Mouse (Mus musculus) central nervous system, embryonic 14 days (tissue): Measurements from ENCODE around the gene Recql5. TPM values are rescaled to one million over a fixed set of nuclear protein-coding genes. Genes with fewer than 3 reads are reported as not detected.

ENCODE experiments used
- polyA plus RNA-seq: library from polyadenylated mRNA; depleted of rRNA; stranded (reverse); fragments of >200 nt; gene quantifications from 2 replicates; pipeline ENCODE4 v1.2.3, GENCODE M21; 2012; rRNA removed

Gene Recql5
- 31.3 TPM in 2 replicates for polyA plus RNA-seq

DNA sequence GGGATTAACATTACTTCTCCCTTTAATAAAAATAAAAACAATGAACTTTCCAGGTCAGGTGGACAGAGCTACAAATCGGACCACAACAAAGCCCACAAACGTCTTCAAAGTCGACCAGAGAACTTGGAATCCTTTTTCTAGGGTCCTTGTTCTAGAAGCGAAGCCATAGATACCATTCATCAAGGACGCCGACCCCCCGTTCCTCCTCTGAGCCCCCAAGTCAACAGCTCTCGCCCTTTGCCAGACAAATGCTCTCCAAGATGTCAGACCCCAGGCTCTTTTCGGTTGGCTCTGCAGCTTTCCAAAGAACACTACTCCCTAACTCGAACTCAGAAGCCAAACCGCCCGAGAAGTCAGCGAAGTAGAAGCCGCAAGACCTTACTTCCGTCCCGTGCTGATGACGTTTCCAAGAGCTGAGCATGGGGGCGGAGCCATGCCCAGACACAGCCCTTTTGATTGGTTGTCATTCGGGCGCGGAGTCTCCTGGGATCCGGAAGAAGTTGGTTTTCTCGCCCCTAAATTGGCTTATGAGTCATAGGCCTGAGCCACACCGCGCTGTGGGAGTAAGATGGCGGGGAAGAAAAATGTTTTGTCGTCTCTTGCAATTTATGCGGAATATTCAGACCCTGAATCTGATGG is at the start of gene Recql5, which contains the start of gene Sap30bp:
Recql5 (minus strand) TSS at position 370 of the 639 bp plus-strand sequence.
Sap30bp (plus strand) TSS at position 175 of the 639 bp plus-strand sequence.

DNA sequence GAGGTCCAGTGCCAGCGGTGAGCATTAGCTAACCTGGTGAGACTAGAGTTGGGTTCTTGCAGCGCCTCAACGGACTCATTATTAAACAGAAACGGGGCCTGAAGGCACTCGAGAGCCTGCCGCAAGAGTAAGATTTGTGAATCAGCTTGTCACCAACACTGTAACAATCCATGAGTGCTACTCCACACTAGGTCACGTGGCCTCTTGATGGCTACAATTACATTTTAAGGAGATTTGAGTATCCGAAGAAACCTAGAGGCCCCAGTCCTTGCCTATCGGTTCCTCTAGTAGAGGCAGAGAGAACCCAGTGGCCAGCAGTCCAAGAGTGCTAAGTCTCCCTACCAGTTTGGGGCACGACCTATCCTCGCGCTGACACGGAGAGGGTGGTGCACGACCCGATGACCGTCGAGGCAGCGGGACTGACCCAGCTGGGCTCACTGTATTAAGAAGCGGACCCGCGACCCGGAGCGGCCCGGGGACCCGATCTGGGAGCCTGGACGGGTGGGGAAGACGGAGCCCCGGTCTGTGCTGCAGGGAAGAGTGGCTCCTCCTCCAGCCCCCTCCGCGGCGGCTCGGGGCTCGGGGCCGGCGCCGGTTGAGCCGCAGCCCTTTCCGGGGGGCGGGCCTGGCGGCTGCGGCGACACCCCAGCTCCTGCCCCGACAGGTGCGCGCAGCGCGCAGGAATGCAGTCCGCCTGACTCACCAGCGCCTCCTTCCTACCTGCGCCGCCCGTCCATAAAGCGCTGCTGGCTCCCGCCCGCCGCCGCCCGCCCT is 41.2 kb upstream of the Recql5 start, which contains the start of gene Itgb4:
Itgb4 (plus strand) TSS at position 401 of the 774 bp plus-strand sequence.

DNA sequence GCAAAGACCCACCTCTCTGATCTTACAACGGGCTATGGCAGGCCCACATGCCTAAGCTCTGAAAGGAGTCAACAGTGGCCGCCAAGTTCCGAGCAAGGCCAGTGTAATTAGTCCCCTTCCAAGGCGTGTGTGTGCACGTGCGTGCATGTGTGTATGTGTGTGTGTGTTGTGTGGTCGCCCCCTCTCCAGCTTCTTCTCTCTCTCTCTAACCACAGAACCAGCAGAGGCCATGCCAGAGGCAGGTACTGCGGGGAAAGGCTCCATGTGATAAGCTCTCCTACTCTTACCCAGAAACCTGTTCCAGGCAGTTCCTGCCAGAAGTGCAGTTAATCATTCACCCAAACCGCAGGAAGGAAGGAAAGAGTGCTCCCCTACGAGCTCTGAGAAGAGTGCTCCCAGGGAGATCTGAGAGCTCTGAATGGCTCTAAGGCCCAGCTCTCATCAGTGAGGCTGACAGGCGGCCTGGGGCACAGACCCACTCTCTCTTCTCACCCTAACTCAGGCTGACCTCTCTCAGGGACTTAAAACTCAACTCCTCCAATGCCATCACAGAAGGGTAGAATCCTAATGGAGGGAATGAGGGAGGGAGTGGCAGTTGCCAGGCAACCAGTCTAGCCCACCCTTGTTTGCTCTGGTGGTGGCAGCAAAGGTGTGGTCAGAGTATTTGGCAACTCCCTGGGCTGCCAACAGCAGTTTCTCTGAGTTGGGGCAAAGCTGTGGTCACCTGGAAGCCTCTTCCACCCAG is 21.5 kb downstream of the Recql5 start, which contains the start of gene Smim6:
Smim6 (plus strand) TSS at position 386 of the 745 bp plus-strand sequence.

DNA sequence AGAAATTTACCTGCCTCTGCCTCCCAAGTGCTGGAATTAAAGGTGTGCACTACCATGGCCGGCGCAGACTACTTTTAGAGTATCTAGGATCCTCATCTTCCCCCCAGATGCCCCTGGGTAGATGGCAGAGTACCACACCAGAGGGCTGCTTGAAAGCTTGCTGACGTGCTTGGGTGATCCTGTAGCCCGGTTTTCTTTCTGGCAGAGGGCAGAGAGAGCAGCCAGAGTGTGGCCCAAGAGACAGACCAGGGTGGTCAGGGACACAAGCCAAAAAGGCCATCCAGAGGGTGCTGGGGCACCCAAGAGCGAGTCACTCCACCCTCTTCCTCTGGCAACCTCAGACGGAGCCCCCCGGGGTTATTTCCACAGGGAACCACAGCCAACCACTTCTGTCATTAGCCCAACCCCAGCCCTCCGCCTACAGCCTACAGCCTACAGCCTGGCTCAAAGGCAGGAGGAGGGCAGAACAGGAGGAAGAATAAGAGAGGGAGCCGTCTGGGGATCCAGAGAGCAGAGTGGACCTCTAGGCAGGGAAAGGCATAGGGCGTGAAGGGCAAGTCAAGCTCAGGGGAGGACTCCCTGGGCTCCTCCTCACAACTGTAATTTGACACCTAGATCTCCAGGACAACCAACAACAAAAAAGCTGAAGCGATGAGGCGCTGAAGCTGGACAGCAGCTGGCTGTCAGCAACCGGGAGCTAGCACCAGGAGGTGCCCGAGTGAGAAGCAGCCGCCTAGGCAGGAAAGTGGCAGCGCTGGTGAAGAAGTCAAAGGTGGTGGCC is 33.6 kb downstream of the Recql5 start, which contains the start of gene Smim5:
Smim5 (plus strand) TSS at position 481 of the 781 bp plus-strand sequence.

DNA sequence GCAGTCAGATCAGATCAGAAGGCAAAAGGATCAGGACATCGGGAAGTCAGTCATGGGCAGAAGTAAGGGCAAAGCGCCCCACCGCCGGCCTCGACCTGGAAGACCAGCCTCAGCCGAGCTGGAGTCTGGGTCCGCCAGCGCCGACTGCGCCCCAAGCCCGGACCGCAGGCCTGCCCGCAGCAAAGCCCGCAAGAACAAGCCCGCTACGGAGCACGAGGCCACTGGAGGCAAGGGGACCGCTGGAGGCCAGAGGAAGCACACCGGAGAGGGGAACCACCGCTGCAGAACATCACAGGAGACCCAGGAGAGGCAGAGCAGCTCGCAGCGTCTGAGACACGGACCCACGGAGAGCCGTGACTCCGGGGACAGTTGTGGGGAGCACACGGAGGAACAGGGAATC is 74.9 kb downstream of the Recql5 start, which contains the start of gene Myo15b:
Myo15b (plus strand) TSS at position 53 of the 400 bp plus-strand sequence.

Other genes starting within 250 kb of the Recql5 start
- gene Grb2, start 224.9 kb downstream of the Recql5 start, polyA plus RNA-seq = 111 and 113 TPM in 2 replicates
- 51.0 and 52.8 TPM in 2 replicates for gene Tmem94, start 168.0 kb downstream of the Recql5 start, polyA plus RNA-seq
- gene Caskin2, start 119.8 kb downstream of the Recql5 start, polyA plus RNA-seq = 20.5 and 22.6 TPM in 2 replicates
- 29.6 and 32.5 TPM in 2 replicates for gene Tsen54, start 118.8 kb downstream of the Recql5 start, polyA plus RNA-seq
- gene Llgl2, start 109.4 kb downstream of the Recql5 start, polyA plus RNA-seq = 2.4 and 3.4 TPM in 2 replicates
- 0.16 and 0.30 TPM in 2 replicates for gene Myo15b, start 75.1 kb downstream of the Recql5 start, polyA plus RNA-seq
- 0.76 and 2.2 TPM in 2 replicates for gene Smim5, start 33.5 kb downstream of the Recql5 start, polyA plus RNA-seq
- 0.05 and 0.10 TPM in 2 replicates for gene Smim6, start 21.5 kb downstream of the Recql5 start, polyA plus RNA-seq
- 64.1 and 68.2 TPM in 2 replicates for gene Sap30bp, start 195 bp downstream of the Recql5 start, polyA plus RNA-seq
- gene Itgb4, start 41.2 kb upstream of the Recql5 start, polyA plus RNA-seq = 0.79 and 2.7 TPM in 2 replicates
- gene Galk1, start 79.2 kb upstream of the Recql5 start, polyA plus RNA-seq = 39.2 and 49.6 TPM in 2 replicates
- gene H3f3b, start 94.5 kb upstream of the Recql5 start, polyA plus RNA-seq = 1,147 and 1,200 TPM in 2 replicates
- gene Unk, start 96.8 kb upstream of the Recql5 start, polyA plus RNA-seq = 70.9 and 74.5 TPM in 2 replicates
- 1.0 and 1.2 TPM in 2 replicates for gene Unc13d, start 144.5 kb upstream of the Recql5 start, polyA plus RNA-seq
- 124 and 132 TPM in 2 replicates for gene Wbp2, start 153.5 kb upstream of the Recql5 start, polyA plus RNA-seq
- gene Trim47, start 193.7 kb upstream of the Recql5 start, polyA plus RNA-seq = 4.3 and 7.9 TPM in 2 replicates
- gene Trim65, start 197.7 kb upstream of the Recql5 start, polyA plus RNA-seq = 2.4 and 2.7 TPM in 2 replicates
- gene Mrpl38, start 205.4 kb upstream of the Recql5 start, polyA plus RNA-seq = 49.6 and 52.6 TPM in 2 replicates
- gene Fbf1, start 234.7 kb upstream of the Recql5 start, polyA plus RNA-seq = 133 and 144 TPM in 2 replicates